Mouse (Mus musculus) embryonic facial prominence, embryonic 14.5 days (tissue): ENCODE results near the gene Hnf4a. TPM values are rescaled to one million over a fixed set of nuclear protein-coding genes. Genes with fewer than 3 reads are reported as not detected.
A peak's percentile ranks its signal among the peaks of the same experiment; 100 is the strongest.

Source experiments
- ATAC-seq: fragments of 200-750 bp; cut with Nextera tagmentation; 2 replicates; pipeline ENCODE4 v1.8.0; 2017; ENCODE audit warnings: low read depth, moderate number of reproducible peaks, moderate TSS enrichment
- DNase-seq: peaks from one replicate; pipeline ENCODE4 v3.0.0-alpha.2; 2015; ENCODE audit warnings: low spot score
- H3K27ac ChIP-seq: fragments of 300-500 bp; sonication (generic); replicated peaks from 2 replicates; pipeline ENCODE4 v1.5.1; 2014; ENCODE audit warnings: low read depth, mild to moderate bottlenecking, low read length, moderate library complexity
- H3K27me3 ChIP-seq: fragments of 300-500 bp; sonication (generic); replicated peaks from 2 replicates; pipeline ENCODE4 v1.6.1; 2014; ENCODE audit warnings: low read length; ENCODE audit not compliant: control insufficient read depth, insufficient read depth
- H3K36me3 ChIP-seq: fragments of 300-500 bp; sonication (generic); 2 replicates; pipeline ENCODE4 v1.6.1; 2014; ENCODE audit warnings: low read length, mixed read lengths; ENCODE audit not compliant: control insufficient read depth, insufficient read depth
- H3K4me1 ChIP-seq: fragments of 300-500 bp; sonication (generic); 2 replicates; pipeline ENCODE4 v1.6.1; 2014; ENCODE audit warnings: antibody characterized with exemption, low read length; ENCODE audit not compliant: control insufficient read depth, insufficient read depth
- H3K4me2 ChIP-seq: fragments of 300-500 bp; sonication (generic); 2 replicates; pipeline ENCODE4 v1.6.1; 2014; ENCODE audit warnings: low read depth, mild to moderate bottlenecking, low read length, moderate library complexity, mixed read lengths
- H3K4me3 ChIP-seq: fragments of 300-500 bp; sonication (generic); 2 replicates; pipeline ENCODE4 v1.5.1; 2014; ENCODE audit warnings: low read depth, mild to moderate bottlenecking, low read length
- H3K9ac ChIP-seq: fragments of 300-500 bp; sonication (generic); 2 replicates; pipeline ENCODE4 v1.6.1; 2014; ENCODE audit warnings: low read depth, mild to moderate bottlenecking, low read length, moderate library complexity, mixed read lengths
- H3K9me3 ChIP-seq: fragments of 300-500 bp; sonication (generic); 2 replicates; pipeline ENCODE4 v1.6.1; 2016; ENCODE audit warnings: low read length; ENCODE audit not compliant: control insufficient read depth
- WGBS: fragments of 180-500 bp; shearing (Covaris S2); extraction: QIAGEN DNeasy Blood & Tissue Kit; methylation state at CpG from one replicate; pipeline ENCODE4 v1.1.7; 2014; 5-methylcytosine and 5-hydroxymethylcytosine counted together
- polyA plus RNA-seq: library from polyadenylated mRNA; unstranded; fragments of >200 nt; fragmentation: Nextera tagmentation; extraction: Ambion mirVana; gene quantifications from 2 replicates; pipeline ENCODE4 v1.2.1, GENCODE M21; 2014

Hnf4a gene
- polyA plus RNA-seq, 1 experiment from 2014 or later = not detected

DNA sequence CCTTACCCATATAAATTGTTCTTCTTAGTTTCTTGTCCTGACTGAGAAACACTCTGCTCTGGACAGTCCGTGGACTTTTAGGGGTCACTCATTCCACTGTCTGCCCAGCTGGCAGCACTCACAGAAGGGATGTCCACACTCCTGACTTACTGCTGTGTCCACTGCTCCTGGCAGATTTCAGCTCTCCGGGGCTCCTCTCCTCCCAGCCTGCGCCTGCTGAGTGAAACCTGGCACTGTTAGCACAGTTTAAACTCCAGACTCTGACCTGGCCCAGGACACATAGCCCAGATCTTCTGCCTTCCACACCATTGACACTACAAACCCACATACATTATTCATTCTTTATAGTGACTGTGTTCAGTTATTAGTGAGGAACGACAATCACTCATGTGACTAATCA, 42.6 kb upstream of the Hnf4a start:
- 60% methylated on average over 4 of the region's 4 CpGs for WGBS
- ATAC-seq = no peak

DNA sequence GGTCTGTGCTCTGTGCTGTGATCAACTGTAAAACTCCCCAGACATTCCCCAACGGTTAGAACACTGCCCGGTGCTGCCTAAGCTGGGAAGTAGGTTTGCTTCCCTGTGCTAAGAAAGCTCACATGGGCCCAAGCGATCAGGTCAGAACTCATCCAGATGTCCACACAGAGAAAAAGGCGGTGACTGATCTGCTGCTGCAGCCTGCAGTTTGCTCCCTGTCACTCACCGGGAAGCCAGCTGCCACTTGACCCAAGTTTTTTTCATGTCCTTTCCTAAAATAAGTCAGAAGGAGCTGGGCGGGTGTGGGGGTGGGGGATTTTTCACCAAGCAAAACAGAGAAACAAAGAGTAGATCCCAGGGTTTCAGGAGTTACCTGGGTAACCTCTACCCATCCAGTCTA, 42.0 kb upstream of the Hnf4a start:
- WGBS = 46% methylated on average over 6 of the region's 6 CpGs
- no peaks in the 10 kb centered on the region for H3K4me1 ChIP-seq
- no peak overlapping the region; the same call in 1 of the 2 replicates for H3K27ac ChIP-seq
- no peak overlapping the region for H3K4me3 ChIP-seq
- ATAC-seq (no peak; the same call in 1 of the 2 replicates), DNase-seq (peak; percentile 23)
- H3K9ac ChIP-seq = no peak overlapping the region
- H3K9me3 ChIP-seq = no peaks in the 10 kb centered on the region
- 0 out of 2 replicates have a peak, but pooled peaks cover 19% of the 10 kb centered on the region for H3K36me3 ChIP-seq
- no peaks in the 10 kb centered on the region for H3K27me3 ChIP-seq
- H3K4me2 ChIP-seq = no peak overlapping the region

More for the DNA sequence above, 42.6 kb upstream of the Hnf4a start:
- no peak overlapping the region for H3K27ac ChIP-seq
- H3K4me2 ChIP-seq = no peak overlapping the region
- peaks cover 3% of the 10 kb centered on the region; the same call in 1 of the 2 replicates for H3K27me3 ChIP-seq
- 0 out of 2 replicates have a peak, but pooled peaks cover 14% of the 10 kb centered on the region for H3K36me3 ChIP-seq
- H3K9ac ChIP-seq = no peak overlapping the region
- no peaks in the 10 kb centered on the region for H3K4me1 ChIP-seq
- no peaks in the 10 kb centered on the region for H3K9me3 ChIP-seq
- no peak for DNase-seq
- H3K4me3 ChIP-seq = no peak overlapping the region

DNA sequence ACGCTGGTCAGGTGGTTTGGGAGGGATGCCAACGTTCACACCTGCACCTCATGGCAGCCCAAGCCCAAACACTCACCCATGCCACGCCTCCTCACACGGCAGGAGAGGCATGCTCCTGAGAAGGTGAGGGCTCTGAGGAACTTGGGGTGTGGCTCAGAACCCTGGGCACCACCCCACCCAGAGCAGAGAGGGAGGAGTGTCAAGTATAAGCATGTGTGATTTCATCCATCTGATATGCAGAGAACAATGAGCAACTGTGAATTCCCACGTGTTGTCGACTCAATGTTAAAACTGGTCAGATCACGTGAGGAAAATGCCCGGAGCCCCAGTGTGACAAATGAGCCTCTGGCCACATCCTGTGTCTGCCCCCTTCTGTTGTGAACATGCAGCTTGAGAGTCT, 39.8 kb upstream of the Hnf4a start:
- no peak overlapping the region for H3K4me2 ChIP-seq
- no peak overlapping the region for H3K27ac ChIP-seq
- WGBS = 81% methylated on average over 8 of the region's 8 CpGs
- H3K27me3 ChIP-seq = no peaks in the 10 kb centered on the region
- H3K36me3 ChIP-seq = 0 out of 2 replicates have a peak, but pooled peaks cover 23% of the 10 kb centered on the region
- H3K4me1 ChIP-seq = peaks cover 8% of the 10 kb centered on the region
- DNase-seq (peak; percentile 27), ATAC-seq (0 out of 2 replicates have a peak, but pooled peaks have one; percentile 18)
- no peaks in the 10 kb centered on the region for H3K9me3 ChIP-seq
- no peak overlapping the region for H3K9ac ChIP-seq
- H3K4me3 ChIP-seq = no peak overlapping the region

DNA sequence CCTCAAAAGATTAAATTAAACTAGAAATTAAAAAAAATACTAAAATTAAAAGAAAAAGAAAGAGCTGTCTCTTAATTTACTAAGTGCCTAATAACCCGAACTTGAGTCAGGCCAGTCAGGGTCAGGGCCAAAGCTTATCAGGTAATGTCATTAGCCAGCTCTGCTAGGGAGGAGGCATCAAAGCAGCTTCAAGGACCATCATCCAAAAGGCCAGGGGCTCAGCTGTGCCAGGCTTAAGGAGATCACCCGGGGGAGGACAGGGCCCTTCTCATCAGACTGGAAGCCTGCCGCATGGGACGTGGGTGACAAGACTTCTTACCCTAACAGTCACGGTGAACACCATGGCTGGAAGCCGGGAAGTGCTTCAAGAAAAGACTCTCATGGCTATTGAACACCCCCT, 39.0 kb upstream of the Hnf4a start:
- no peaks in the 10 kb centered on the region for H3K9me3 ChIP-seq
- 94% methylated on average over 6 of the region's 6 CpGs for WGBS
- H3K4me2 ChIP-seq = no peak overlapping the region
- 0 out of 2 replicates have a peak, but pooled peaks cover 23% of the 10 kb centered on the region for H3K36me3 ChIP-seq
- H3K9ac ChIP-seq = no peak overlapping the region
- ATAC-seq = no peak
- peaks cover 9% of the 10 kb centered on the region for H3K4me1 ChIP-seq
- H3K4me3 ChIP-seq = no peak overlapping the region
- no peaks in the 10 kb centered on the region for H3K27me3 ChIP-seq
- DNase-seq = no peak
- no peak overlapping the region for H3K27ac ChIP-seq

DNA sequence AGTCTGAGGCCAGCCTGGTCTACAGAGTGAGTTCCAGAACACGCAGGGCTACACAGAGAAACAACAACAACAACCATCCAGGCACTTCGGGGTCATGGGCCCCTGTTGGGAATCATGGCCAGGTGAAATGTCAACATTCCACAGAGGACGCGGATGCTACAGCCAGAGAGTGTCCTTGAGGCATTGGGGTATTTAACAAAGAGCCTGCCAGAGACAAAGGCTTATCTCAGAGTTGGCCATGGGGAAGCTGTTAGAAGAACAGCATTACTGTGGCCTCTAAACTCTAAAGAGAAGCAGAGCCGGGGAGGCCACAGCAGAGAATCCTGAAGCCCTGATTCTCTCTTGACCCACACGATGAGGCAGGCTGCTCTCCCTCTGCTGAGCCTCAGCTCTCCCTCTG, 37.7 kb upstream of the Hnf4a start:
- H3K27me3 ChIP-seq = no peaks in the 10 kb centered on the region
- WGBS = 86% methylated on average over 6 of the region's 6 CpGs
- H3K4me2 ChIP-seq = no peak overlapping the region
- H3K4me3 ChIP-seq = no peak overlapping the region
- no peak for ATAC-seq
- H3K4me1 ChIP-seq = peaks cover 9% of the 10 kb centered on the region
- no peaks in the 10 kb centered on the region for H3K9me3 ChIP-seq
- no peak overlapping the region for H3K9ac ChIP-seq
- 0 out of 2 replicates have a peak, but pooled peaks cover 23% of the 10 kb centered on the region for H3K36me3 ChIP-seq
- H3K27ac ChIP-seq = no peak overlapping the region
- DNase-seq = no peak

DNA sequence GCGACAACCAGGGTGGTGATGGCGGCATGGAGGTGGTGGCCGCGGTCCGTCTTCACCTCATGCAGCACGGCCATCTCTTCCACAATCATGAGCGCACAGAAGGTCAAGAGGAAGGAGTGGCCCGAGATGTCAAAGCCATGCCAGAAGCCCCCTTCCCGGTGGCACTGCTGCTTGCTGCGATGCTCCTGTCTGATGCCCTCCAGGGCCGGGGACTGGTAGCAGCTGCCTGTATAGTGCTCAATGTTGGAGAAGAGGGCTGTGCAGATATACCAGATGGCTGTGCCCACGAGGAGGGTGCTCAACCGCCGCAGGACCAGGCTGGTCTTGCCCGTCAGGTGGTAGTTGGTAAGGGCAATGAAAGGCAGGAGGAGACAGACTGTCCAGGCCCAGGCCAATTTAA, 36.9 kb upstream of the Hnf4a start:
- H3K9me3 ChIP-seq = no peaks in the 10 kb centered on the region
- DNase-seq (no peak), ATAC-seq (no peak)
- H3K27me3 ChIP-seq = no peaks in the 10 kb centered on the region
- WGBS = 95% methylated on average over 15 of the region's 15 CpGs
- H3K9ac ChIP-seq = no peak overlapping the region
- H3K4me2 ChIP-seq = no peak overlapping the region
- H3K4me3 ChIP-seq = no peak overlapping the region
- H3K4me1 ChIP-seq = peaks cover 9% of the 10 kb centered on the region
- no peak overlapping the region for H3K27ac ChIP-seq
- H3K36me3 ChIP-seq = 0 out of 2 replicates have a peak, but pooled peaks cover 23% of the 10 kb centered on the region

DNA sequence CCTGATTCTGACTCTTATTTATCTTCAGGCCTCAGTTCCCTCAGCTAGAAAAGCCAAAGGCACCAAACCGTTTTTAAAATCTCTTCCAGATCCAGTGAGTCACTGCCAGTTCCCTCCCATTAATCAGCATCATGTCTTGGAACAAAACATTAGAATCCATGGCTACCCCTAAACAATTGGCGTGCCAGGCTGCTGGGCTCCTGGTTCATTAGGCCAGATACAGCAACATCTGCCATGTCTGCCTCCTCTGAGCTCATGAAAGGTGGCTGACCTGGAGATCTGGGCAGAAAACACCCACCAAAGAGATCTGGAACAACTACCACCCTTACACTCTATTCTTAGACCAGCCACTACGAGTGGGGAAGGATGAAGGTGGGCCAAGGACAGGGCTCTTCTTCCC, 35.5 kb upstream of the Hnf4a start:
- peaks cover 9% of the 10 kb centered on the region for H3K4me1 ChIP-seq
- H3K9me3 ChIP-seq = no peaks in the 10 kb centered on the region
- DNase-seq (no peak), ATAC-seq (no peak)
- WGBS = 73% methylated on average over 3 of the region's 3 CpGs
- no peak overlapping the region for H3K27ac ChIP-seq
- H3K27me3 ChIP-seq = no peaks in the 10 kb centered on the region
- H3K36me3 ChIP-seq = 0 out of 2 replicates have a peak, but pooled peaks cover 23% of the 10 kb centered on the region
- H3K4me2 ChIP-seq = peak overlapping the region; percentile 64
- peak overlapping the region; percentile 77; the same call in 1 of the 2 replicates for H3K9ac ChIP-seq
- H3K4me3 ChIP-seq = peak overlapping the region; percentile 65

DNA sequence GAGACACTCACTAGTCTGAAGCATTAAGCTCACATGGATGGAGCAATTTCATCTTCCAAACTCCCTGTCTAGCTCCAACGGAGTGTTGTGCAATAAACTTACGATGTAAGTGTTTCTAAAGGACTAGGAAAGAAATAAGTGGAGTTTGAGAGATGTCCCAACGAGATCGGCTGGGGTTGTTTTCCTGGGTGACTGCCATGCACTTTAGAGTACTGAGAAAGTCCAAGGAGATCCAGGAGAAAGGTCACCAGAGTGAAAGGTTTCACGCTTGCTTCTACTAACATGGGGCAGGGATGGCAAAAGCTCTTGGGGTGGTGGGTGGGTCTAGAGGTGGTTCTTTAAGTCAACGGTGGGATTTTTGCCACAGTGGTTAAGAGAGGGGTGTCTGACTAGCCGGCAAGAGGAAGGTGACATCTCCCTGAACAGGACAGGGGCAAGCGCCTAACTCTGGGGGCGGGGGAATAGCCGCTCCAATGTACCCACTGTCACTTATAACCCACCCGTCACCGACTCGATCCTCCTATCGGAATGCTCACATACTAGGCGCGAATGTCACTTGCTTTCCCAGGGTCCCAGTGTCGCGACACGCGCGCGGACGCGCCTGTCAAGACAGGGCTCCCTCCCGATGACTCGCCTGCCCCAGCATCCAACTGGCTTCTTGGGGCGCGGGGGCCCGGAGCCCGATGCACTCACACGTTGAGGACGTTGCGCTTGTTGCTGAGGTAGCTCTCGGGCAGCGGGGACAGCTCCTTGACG, 34.7 kb upstream of the Hnf4a start:
- Histone ChIP-seq H3K9ac (peak overlapping the region; percentile 77), H3K4me2 (peak overlapping the region; percentile 64), H3K27me3 (no peaks in the 10 kb centered on the region), H3K27ac (0 out of 2 replicates have a peak overlapping the region, but pooled peaks have one; percentile 7), H3K4me1 (peaks cover 9% of the 10 kb centered on the region), H3K4me3 (peak overlapping the region; percentile 65), H3K36me3 (0 out of 2 replicates have a peak, but pooled peaks cover 23% of the 10 kb centered on the region), H3K9me3 (no peaks in the 10 kb centered on the region)
- 4% methylated on average over 34 of the region's 36 CpGs for WGBS
- DNase-seq = no peak
- ATAC-seq = peak; percentile 70
